Mouse (Mus musculus) frontal cortex, adult (tissue): ENCODE data around the gene Scrn2.
A peak's percentile ranks its signal among the peaks of the same experiment; 100 is the strongest.

Experiments used
- ATAC-seq: cut with Nextera tagmentation; 2 replicates; pipeline ENCODE4 v1.9.2; 2017; ENCODE audit warnings: mild to moderate bottlenecking, moderate library complexity, mixed read lengths; ENCODE audit not compliant: low TSS enrichment

Gene Scrn2

GRCm38 (mm10) chr11:97017696-97018582 is 11.8 kb upstream of the Scrn2 start:
- no peak for ATAC-seq

DNA sequence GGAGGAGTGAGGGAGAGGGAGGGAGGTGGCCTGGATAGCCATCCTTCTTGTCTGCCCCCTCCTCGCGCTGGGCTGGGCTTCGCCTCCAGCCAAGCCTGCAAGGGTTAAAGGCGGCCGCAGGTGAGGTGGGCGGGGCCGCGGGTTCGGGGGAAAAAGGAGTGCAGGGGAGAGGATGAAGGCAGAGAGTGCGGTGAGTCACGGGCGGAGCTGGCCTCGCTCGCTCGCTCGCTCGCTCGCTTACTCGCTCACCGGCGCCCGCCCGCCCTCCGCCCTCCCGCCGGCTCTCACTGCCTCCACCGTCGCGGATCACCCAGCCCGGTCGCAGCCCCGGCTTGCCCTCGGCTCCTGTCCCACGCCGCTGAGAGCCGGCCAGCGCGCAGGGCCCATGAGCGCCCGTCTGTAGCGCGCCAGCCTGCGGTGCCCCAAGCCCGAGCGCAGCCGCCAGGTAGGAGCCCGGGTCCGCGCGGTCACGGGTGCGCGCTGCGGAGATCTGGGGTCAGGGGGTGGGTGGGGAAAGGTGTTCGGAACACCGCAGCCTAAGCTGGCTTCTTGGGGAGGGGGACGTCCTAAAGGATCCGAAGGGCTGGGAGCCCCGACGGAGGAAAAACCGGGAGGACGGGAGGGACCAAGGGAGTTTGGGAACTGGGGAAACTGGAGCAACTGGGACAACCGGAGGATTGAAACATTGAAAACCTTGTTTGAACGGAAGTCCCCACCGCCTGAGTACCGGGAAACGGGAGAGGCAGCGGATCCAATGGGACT is 11.0 kb upstream of the Scrn2 start:
- ATAC-seq: no peak

- no peak for ATAC-seq
Observed at GRCm38 (mm10) chr11:97019345-97019708, 10.4 kb upstream of the Scrn2 start.

DNA sequence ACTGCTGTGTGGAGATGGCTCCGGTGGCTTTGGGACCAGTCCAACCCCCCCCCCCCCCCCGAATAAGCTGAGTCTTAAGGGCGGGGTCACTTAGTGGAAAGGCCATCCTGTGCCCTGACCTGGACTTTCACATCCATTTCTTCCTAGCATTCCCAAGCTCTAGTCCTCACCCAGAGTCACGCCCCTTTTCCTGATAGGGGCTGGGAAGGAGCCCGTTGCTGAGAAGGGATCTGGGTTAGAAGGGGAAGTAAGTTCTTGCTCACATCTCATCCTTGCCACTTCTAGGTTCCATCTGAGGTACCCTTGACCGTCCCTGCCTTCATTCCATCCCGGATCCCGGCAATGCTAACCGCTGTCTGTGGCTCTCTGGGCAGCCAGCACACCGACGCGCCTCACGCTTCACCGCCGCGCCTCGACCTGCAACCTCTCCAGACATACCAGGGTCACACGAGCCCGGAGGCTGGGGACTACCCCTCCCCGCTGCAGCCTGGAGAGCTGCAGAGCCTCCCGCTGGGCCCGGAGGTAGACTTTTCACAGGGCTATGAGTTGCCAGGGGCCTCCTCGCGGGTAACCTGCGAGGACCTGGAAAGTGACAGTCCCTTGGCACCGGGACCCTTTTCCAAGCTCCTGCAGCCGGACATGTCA is 8.5 kb upstream of the Scrn2 start:
- ATAC-seq: no peak

DNA sequence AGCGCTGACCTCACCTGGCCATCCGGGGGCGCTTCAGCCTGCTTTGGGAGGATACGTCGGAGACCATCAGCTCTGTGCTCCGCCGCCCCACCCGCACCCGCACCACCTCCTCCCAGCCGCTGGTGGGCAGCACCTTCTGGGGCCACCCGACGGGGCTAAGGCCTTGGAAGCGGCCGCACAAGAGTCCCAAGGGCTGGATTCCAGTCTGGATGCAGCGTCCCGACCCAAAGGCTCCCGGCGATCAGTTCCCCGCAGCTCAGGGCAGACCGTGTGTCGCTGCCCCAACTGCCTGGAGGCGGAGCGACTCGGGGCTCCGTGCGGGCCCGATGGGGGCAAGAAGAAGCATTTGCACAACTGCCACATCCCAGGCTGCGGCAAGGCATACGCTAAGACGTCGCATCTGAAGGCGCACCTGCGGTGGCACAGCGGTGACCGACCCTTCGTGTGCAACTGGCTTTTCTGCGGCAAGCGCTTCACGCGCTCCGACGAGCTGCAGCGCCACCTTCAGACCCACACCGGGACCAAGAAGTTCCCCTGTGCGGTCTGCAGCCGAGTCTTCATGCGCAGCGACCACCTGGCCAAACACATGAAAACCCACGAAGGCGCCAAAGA is 7.8 kb upstream of the Scrn2 start:
- peak; percentile 69 for ATAC-seq

DNA sequence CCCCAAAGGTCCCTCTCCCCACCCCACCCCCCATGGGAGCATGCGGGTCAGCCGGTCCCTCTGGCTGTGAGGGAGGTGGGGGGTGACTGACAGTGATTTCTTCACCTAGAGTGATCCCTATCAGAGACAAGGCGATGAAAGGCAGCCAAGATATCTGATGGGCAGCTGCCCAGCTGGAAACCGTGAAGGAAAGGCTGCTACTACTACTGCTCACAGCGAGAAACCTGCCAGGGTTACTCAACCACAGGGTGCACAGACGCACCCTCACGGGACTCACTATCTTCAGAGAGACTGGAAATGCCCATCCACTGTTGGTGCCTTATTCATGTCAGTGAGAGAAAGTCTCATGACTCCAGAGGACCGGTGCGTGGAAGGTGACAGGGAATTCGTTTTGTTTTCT is 4.8 kb upstream of the Scrn2 start:
- ATAC-seq: no peak

DNA sequence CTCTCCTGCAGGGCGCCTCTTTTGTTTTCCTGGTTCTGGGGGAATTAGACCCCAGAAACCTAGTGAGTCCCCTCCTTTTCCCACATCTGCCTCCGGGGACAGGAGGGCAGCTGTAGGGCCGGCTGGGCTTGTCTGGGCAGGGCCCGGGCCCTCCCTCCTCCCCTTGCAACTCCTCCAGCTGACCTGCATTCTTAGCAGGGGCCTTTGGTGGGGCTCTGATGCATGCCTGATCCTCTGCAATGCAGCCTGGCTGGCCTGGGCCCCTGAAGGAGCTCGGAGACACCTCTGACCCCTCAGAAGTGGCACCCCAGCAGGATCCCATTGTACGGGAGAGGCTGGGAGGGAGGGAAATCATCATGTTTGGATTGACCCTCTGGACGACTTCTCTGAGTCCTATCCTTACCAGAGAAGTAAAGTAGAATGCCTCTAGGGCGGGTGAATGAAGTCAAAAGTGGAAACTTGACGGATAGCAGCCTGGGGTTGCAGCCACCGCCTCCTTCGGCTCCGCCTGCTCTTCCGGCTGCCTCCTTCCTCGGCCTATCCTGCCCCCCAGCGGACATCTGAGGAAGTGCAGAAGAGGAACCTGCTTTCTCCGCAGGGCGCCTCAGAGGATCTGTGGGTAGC is 3.9 kb upstream of the Scrn2 start:
- ATAC-seq: peak; percentile 67

DNA sequence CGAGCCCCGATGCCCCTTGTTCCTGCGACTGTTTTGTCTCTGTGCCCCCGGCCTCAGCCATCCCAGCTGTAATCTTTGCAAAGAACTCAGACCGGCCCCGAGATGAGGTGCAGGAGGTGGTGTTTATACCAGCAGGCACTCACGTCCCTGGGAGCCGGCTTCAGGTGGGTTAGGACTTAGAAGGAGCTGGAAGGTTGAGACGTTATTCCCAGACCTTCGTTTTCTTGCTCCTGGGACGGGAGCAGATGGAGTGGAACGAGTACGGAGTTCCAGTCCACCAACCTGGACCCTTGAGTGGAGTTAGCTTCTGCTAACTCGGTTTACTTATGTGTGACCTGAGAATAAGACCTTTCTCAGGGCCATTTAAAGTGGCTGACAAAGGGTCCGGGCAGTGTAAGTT is 688 bp downstream of the Scrn2 start:
- no peak for ATAC-seq

DNA sequence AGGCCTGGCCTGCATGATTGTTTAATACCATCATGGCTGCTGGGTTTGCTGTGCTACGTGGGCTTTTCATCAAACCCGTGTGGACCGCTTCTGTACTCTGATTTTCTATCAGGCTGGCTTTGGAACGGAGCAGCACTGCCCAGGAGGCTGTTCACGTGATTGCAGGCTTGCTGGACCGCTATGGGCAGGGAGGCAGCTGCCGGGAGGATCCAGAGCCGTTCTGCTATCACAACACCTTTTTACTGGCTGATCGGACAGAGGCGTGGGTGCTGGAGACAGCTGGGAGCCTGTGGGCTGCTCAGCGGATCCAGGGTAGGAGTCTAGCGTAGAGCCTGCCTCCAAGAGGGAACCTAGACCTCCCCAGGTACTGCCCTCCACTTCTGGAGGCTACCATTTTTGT is 2.2 kb downstream of the Scrn2 start:
- no peak for ATAC-seq

DNA sequence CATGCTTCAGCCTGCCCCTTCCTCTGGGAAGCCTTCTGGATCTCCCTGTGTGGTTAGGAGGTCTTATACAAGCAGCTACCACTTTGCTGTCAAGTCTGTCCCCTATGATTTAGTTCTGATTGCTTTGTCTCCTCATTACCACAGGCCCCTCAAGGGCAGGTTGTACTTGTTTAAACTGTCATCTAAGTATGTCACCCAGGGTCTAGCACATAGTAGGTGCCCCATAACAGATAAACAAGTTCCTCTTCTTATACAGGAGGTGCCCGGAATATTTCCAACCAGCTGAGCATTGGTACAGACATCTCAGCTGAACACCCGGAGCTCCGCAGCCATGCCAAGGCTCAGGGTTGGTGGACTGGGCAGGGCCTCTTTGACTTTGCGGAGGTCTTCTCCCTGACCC is 2.8 kb downstream of the Scrn2 start:
- no peak for ATAC-seq

DNA sequence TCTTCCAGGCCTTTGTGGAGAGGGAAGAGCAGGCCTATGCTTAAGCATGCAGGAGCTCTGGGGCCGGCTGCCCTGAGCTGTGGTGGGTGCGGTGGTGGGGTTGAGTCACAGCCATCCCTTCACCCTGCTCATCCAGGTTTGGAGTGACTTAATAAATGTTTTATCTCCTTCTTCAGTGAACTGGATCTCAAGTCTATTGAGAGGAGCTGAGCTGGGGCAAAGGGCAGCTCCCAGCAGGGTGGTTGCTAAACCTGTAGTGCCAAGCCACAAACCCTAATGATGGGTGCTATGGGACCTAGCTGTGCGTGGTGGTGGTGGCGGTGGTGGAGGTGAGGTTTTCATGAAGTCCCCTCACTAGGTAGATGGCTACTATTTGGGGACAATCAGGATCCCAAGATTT is 4.0 kb downstream of the Scrn2 start:
- ATAC-seq: no peak

- peak; percentile 78 for ATAC-seq
Observed at GRCm38 (mm10) chr11:97036141-97036540, 6.4 kb downstream of the Scrn2 start.

- ATAC-seq: no peak
Observed at GRCm38 (mm10) chr11:97038881-97039280, 9.1 kb downstream of the Scrn2 start.

DNA sequence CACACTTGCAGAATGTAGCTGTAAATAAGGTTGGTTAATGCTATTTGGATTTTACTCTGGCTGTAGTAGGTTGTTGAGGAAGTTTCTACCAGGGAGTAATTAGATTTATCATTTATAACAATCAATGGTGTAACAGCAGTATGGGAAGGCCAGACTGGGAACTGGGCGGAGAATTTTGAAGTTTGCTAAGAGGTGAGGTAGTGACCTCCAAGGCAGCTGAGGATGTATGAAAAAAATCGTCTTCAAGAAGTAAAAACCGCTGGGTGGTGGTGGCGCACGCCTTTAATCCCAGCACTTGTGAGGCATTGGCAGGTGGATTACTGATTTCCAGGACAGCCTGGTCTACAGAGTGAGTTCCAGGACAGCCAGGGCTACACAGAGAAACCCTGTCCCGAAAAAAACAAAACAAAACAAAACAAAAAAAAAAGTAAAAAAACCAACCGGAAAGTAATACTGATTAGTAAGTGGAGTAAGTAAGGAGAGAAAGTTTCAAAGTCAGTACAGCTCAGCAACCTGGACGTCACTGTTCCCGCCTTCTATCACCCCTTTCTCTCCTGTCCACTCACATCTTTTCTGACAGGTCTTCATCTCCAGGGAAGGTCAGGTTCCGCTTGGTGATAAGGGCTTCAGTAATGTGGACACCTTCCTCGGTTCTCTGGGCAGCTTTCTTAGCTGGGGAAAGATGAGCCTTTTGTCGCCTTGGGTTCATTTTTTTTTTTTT is 10.7 kb downstream of the Scrn2 start:
- no peak for ATAC-seq

DNA sequence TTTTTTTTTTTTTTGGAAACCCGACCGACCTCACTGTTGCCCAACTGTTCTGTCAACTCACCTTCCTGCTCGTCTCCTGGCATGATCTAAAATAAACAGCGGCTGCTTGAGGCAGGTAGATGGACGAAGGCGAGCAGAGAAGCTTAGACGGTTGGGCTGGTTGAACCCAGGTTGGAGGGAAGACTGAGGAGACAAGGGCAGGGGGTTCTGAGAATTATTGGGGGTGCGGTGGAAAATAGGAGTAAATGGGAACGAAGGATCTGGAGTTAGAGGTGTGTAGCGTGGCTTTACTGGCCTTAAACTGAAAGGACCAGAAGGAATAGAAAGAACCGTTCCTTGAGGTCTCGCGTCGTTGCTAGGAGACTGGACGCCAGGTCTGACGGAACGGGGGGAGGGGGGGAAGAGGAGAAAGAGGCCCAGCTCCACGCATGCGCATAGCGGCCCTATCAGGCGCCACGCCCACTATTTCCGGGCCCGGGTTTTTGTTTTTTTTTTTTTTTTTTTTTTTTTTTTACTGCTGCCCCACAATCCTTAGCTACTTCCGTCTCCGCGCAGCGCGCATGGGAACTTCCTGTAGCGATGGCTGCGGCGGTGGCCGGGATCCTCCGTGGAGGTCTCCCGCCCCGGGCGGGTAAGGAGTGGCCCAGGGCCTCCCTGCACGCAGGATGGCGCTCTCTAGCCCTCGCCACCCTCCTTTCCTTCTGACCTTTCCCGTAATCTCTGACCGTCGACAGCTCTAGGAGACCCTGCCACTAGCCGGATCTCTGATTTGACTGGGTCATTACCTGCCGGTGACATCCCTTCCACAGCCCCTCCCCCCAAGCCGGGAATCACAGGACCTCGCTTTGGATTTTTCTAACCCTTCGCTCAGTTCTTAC is 11.5 kb downstream of the Scrn2 start, which contains the start of the genes Lrrc46 and Mrpl10:
TSS of gene Lrrc46 (minus strand) at position 386 of the 878 bp plus-strand sequence.
TSS of gene Mrpl10 (plus strand) at position 539 of the 878 bp plus-strand sequence.
- ATAC-seq: peak; percentile 85

- peak; percentile 60 for ATAC-seq
Observed at GRCm38 (mm10) chr11:97044902-97045301, 15.2 kb downstream of the Scrn2 start.

DNA sequence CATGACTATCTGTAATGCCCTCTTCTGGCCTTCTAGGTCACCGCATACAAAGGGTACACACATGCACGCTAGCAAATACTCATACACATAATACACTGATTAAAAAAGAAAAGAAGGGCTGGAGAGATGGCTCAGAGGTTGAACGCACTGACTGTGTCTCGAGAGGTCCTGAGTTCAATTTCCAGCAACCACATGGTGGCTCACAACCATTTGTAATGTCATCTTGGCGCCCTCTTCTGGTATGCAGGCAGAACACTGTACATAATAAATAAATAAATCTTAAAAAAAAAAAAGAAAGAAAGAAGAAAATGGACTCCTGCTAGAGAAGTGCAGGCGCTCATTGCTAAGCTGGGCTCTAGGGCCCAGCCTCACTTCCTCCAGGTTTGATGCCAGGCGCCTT is 16.1 kb downstream of the Scrn2 start:
- no peak for ATAC-seq

DNA sequence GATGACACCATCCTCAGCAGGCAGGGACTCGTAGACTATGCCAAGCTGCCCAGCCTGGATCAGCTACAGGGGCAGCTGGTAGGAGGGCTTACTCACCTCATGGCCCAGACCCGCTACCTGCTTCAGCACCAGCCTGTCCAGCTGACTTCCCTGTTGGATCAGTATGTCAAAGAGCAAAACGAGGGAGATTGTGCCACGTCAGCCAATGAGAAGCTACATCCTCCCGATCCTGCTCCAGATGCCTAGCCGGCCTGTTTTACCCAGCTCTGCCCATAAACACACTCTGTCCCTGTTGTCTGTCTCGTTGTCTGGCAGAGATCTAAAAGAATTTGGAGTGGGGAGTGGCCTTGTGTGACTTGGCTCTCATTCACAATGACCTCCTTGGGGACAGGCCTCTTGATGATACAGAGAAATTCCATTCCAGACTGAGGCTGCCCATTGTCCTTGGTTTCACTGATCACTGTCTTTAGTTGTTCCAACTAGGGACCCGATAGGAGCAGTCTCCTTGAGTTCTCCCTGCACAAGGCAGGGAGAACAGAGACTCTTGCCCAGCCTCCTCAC is 18.4 kb downstream of the Scrn2 start:
- no peak for ATAC-seq

DNA sequence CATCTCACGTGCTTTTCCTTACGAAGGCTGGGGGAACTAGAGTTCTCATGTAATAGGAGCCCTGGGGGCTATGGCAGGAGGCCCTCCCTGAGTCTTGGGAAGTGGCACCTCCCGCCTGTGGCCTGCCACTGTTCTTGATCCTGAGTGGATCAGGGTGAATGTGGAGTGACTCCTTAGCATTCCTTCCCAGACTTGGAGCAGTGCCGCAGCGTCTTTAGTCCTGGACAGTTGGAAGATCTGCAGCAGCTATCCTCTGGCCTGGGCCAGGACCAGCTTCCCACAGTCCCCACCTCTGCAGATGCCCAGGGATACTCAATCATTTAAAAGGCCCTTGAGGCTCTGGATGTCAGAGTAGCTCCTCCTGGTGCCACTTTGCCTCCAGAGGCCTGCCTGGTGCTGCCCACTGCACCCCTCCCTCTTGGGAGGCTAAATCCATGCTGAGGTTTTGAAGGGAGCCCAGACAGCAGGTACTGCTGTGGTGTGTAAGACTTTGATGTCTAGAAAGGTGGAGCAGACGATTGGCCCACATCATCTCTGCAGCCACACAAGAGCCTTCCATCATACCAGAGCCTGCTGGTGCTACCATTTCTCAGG is 19.9 kb downstream of the Scrn2 start:
- ATAC-seq: no peak
